Mouse (Mus musculus): ENCODE results near the gene Msh5. TPM values are rescaled to one million over a fixed set of nuclear protein-coding genes. Genes with fewer than 3 reads are reported as not detected.
"Not testable (repeated sequence)": the region's sequence is repeated elsewhere in the genome, so short reads cannot be mapped to it uniquely, and the experiment has no call there.

Gene Msh5
- polyA plus RNA-seq, 1 experiment from 2014 or later: 1.9 TPM

DNA sequence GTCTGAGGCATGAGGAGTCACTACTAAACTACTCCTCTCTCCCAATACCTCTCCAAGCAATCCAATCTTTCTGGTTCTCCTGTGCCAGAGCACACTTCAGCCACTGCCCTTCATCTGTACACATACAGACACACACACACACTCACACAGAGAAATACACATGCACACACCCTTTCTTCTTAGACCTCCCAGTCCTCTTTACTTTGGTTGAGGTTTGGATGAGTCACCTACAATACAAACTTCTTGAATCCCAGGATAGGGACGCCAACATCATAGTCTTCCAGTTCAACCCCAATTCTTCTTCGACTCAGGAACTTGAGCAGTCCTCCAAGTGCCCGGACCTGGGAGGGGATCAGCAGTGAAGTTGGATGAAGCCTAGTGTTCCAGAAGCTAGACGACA is 2.8 kb downstream of the Msh5 start:
- Histone ChIP-seq H3K36me3 (ENCODE audit: control insufficient read depth, insufficient read depth, low read length) (no peaks in the 10 kb centered on the region), H3K9ac (ENCODE audit: low read length) (no peak overlapping the region), H3K4me2 (replicated peaks; ENCODE audit: low read depth) (peak overlapping the region; percentile 11; the same call in 1 of the 2 replicates), H3K27ac (replicated peaks) (peak overlapping the region; percentile 88), H3K4me1 (replicated peaks; ENCODE audit: control insufficient read depth, insufficient read depth) (peaks cover 8% of the 10 kb centered on the region; the same call in 1 of the 2 replicates), H3K4me3 (ENCODE audit: low read depth, low read length) (no peak overlapping the region), H3K27me3 (ENCODE audit: control insufficient read depth, insufficient read depth, low read length) (no peaks in the 10 kb centered on the region), H3K9me3 (ENCODE audit: control insufficient read depth, low read length) (no peaks in the 10 kb centered on the region)
- ATAC-seq (ENCODE audit: low FRiP score, low TSS enrichment) (peak; percentile 28), DNase-seq (ENCODE audit: low spot score) (no peak)
- WGBS: 52% methylated on average over 4 of the region's 4 CpGs
- TF ChIP-seq CTCF (IDR thresholded peaks at IDR 0.05; ENCODE audit: low read depth): no peak

DNA sequence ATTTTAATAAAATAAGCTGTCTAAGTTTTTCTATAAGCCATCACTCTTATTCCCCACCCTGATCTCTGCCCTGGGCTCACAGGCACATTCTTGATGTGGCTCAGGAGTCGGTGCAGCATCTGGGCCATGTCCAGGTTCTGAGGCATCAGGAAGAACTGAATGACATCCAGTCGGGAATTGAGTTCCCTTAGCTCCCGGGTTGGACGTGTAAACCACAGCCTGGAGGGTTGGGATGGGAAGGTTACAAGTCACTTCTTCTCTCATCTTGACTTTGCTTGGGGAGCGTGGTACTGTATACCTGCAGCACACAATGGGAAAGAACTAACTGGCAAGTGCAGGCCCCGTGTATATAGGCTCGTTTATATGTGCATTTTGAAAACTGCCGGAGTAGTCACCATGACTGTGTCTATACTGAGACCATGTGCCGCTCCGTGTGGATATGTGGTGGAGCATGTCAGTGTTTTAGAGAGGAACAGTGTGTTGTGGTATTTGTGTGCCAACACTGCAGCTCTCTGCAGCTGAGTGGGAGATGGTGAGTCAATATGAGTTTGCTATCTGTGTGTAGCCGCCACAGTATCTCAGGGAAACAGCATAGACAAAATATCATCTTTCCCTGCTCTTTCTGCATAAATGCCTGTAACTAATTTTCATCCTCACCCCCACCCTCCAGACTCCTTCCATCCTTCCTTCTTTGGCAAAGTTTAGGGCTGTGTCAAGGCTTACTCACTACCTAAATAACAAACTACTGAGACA is 7.2 kb downstream of the Msh5 start:
- no peak for ATAC-seq (ENCODE audit: low FRiP score, low TSS enrichment)
- WGBS: 83% methylated on average over 11 of the region's 11 CpGs

DNA sequence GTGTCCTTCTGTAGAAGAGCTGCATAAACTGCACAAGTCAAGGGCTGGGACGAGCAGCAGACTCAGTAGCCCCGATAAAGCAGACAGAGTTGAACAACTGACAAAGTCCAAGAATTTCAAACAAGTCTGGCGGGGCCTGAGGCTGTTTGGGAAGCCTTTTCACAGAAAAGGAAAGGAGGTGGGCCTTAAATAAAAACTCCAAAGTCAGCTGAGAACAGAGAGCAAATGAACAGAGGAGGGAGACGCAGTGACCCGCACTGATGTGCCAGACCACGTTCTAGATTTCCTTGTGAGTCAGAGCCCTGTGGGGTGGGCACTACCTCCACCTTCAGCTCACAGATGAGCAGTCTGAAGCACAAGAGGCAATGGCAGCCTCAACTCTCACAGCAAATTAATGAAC is 11.6 kb downstream of the Msh5 start:
- peak overlapping the region; percentile 56; the same call in 1 of the 2 replicates for H3K27ac ChIP-seq (replicated peaks)
- WGBS: 27% methylated on average over 6 of the region's 6 CpGs
- ATAC-seq (ENCODE audit: low FRiP score, low TSS enrichment): no peak; the same call in 1 of the 2 replicates

More for the DNA sequence above, 7.2 kb downstream of the Msh5 start:
- Histone ChIP-seq H3K27me3 (ENCODE audit: control insufficient read depth, insufficient read depth, low read length) (no peaks in the 10 kb centered on the region), H3K36me3 (ENCODE audit: control insufficient read depth, insufficient read depth, low read length) (no peaks in the 10 kb centered on the region), H3K4me1 (replicated peaks; ENCODE audit: control insufficient read depth, insufficient read depth) (no peaks in the 10 kb centered on the region), H3K9me3 (ENCODE audit: control insufficient read depth, low read length) (no peaks in the 10 kb centered on the region), H3K4me3 (ENCODE audit: low read depth, low read length) (no peak overlapping the region), H3K4me2 (replicated peaks; ENCODE audit: low read depth) (no peak overlapping the region), H3K9ac (ENCODE audit: low read length) (no peak overlapping the region), H3K27ac (replicated peaks) (no peak overlapping the region)
- no peak for DNase-seq (ENCODE audit: low spot score)
- TF ChIP-seq CTCF (IDR thresholded peaks at IDR 0.05; ENCODE audit: low read depth) (no peak), EP300 (optimal IDR thresholded peaks at IDR 0.05) (no peak)

DNA sequence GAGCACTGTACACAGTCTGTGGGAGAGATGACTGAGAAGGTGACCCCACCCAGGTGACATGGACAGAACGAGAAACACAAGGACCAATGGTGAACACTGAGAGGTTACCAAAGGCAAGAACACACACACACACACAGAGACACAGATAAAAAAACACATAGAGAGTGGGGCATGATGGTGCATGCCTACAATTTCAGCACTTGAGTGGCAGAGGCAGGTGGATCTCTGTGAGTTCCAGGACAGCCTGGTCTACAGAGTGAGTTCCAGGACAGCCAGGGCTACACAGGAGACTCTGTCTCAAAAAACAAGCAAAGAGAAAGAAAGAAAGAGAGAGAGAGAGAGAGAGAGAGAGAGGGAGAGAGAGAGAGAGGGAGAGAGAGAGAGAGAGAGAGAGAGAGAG is 12.8 kb downstream of the Msh5 start:
- H3K27ac ChIP-seq (replicated peaks); ATAC-seq (ENCODE audit: low FRiP score, low TSS enrichment); DNase-seq (ENCODE audit: low spot score); H3K9ac ChIP-seq (ENCODE audit: low read length); H3K4me3 ChIP-seq (ENCODE audit: low read depth, low read length); H3K27me3 ChIP-seq (ENCODE audit: control insufficient read depth, insufficient read depth, low read length); H3K36me3 ChIP-seq (ENCODE audit: control insufficient read depth, insufficient read depth, low read length); H3K4me2 ChIP-seq (replicated peaks; ENCODE audit: low read depth); H3K9me3 ChIP-seq (ENCODE audit: control insufficient read depth, low read length); H3K4me1 ChIP-seq (replicated peaks; ENCODE audit: control insufficient read depth, insufficient read depth): not testable (repeated sequence)
- WGBS: 69% methylated on average over 1 of the region's 1 CpGs

More for the DNA sequence above, 11.6 kb downstream of the Msh5 start:
- Histone ChIP-seq H3K4me2 (replicated peaks; ENCODE audit: low read depth) (no peak overlapping the region), H3K27me3 (ENCODE audit: control insufficient read depth, insufficient read depth, low read length) (no peaks in the 10 kb centered on the region), H3K9me3 (ENCODE audit: control insufficient read depth, low read length) (no peaks in the 10 kb centered on the region), H3K4me3 (ENCODE audit: low read depth, low read length) (no peak overlapping the region), H3K36me3 (ENCODE audit: control insufficient read depth, insufficient read depth, low read length) (no peaks in the 10 kb centered on the region), H3K4me1 (replicated peaks; ENCODE audit: control insufficient read depth, insufficient read depth) (no peaks in the 10 kb centered on the region), H3K9ac (ENCODE audit: low read length) (no peak overlapping the region)
- TF ChIP-seq CTCF (IDR thresholded peaks at IDR 0.05; ENCODE audit: low read depth) (no peak), EP300 (optimal IDR thresholded peaks at IDR 0.05) (no peak)
- DNase-seq (ENCODE audit: low spot score): peak; percentile 37

DNA sequence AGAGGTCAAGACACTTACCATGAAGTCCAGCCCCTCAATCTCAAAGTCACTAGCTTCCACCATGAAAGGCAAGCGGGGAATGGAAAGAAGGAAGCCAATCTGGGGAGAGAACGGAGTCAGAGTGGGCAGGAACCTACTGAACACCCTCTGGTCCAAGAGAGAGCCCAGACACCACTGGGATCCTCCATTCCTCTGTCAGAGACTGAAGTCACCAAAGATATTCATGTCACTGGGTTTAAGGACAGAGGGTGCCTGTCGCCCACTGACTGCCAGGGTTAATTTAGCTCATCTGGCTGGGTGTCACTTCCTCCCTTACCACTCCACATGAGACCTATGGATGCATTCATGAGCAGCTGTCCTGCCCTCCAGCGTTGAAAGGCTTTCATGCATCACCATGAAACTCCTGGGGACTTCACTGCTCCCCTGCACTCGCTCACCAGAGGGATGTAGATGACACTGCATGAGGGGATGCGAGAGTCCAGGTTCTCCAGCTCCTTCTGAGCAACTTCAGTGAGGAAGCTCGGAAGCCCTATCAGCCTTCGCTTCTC is 14.1 kb downstream of the Msh5 start:
- Histone ChIP-seq H3K27ac (replicated peaks) (no peak overlapping the region), H3K27me3 (ENCODE audit: control insufficient read depth, insufficient read depth, low read length) (no peaks in the 10 kb centered on the region), H3K9me3 (ENCODE audit: control insufficient read depth, low read length) (no peaks in the 10 kb centered on the region), H3K4me3 (ENCODE audit: low read depth, low read length) (no peak overlapping the region), H3K4me2 (replicated peaks; ENCODE audit: low read depth) (no peak overlapping the region), H3K4me1 (replicated peaks; ENCODE audit: control insufficient read depth, insufficient read depth) (no peaks in the 10 kb centered on the region; the same call in 1 of the 2 replicates), H3K9ac (ENCODE audit: low read length) (no peak overlapping the region), H3K36me3 (ENCODE audit: control insufficient read depth, insufficient read depth, low read length) (no peaks in the 10 kb centered on the region)
- DNase-seq (ENCODE audit: low spot score) (no peak), ATAC-seq (ENCODE audit: low FRiP score, low TSS enrichment) (no peak)
- WGBS: 83% methylated on average over 8 of the region's 8 CpGs
- TF ChIP-seq CTCF (IDR thresholded peaks at IDR 0.05; ENCODE audit: low read depth): peak; percentile 33
- no peak for TF ChIP-seq EP300 (optimal IDR thresholded peaks at IDR 0.05)

DNA sequence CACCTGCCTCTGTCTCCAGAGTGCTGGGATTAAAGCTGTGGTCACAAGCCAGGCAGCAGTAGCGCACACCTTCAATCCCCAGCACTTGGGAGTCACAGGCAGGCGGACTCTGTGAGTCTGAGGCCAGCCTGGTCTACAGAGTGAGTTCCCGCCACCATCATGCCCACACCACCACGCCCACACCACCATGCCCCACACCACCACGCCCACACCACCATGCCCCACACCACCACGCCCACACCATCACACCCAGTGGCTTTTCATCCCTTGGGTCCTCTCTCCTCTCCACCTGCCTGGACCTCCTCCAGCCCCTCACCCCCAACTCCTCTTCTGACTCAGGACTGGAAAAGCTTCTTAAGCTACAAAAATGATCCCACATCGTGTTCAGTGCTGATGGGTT is 14.7 kb downstream of the Msh5 start:
- no peaks in the 10 kb centered on the region for H3K27me3 ChIP-seq (ENCODE audit: control insufficient read depth, insufficient read depth, low read length)
- WGBS: 77% methylated on average over 7 of the region's 7 CpGs
- no peak for DNase-seq (ENCODE audit: low spot score)
- H3K4me1 ChIP-seq (replicated peaks; ENCODE audit: control insufficient read depth, insufficient read depth): no peaks in the 10 kb centered on the region; the same call in 1 of the 2 replicates
- no peak overlapping the region for H3K27ac ChIP-seq (replicated peaks)
- no peak overlapping the region for H3K4me3 ChIP-seq (ENCODE audit: low read depth, low read length)
- no peaks in the 10 kb centered on the region for H3K9me3 ChIP-seq (ENCODE audit: control insufficient read depth, low read length)
- no peak overlapping the region for H3K4me2 ChIP-seq (replicated peaks; ENCODE audit: low read depth)
- TF ChIP-seq EP300 (optimal IDR thresholded peaks at IDR 0.05): no peak
- TF ChIP-seq CTCF (IDR thresholded peaks at IDR 0.05; ENCODE audit: low read depth): no peak
- no peak overlapping the region for H3K9ac ChIP-seq (ENCODE audit: low read length)
- no peak for ATAC-seq (ENCODE audit: low FRiP score, low TSS enrichment)
- H3K36me3 ChIP-seq (ENCODE audit: control insufficient read depth, insufficient read depth, low read length): no peaks in the 10 kb centered on the region

Data from stomach, postnatal 0 days (tissue).